Mouse (Mus musculus): Measurements from ENCODE around the gene Cfap73.

DNA sequence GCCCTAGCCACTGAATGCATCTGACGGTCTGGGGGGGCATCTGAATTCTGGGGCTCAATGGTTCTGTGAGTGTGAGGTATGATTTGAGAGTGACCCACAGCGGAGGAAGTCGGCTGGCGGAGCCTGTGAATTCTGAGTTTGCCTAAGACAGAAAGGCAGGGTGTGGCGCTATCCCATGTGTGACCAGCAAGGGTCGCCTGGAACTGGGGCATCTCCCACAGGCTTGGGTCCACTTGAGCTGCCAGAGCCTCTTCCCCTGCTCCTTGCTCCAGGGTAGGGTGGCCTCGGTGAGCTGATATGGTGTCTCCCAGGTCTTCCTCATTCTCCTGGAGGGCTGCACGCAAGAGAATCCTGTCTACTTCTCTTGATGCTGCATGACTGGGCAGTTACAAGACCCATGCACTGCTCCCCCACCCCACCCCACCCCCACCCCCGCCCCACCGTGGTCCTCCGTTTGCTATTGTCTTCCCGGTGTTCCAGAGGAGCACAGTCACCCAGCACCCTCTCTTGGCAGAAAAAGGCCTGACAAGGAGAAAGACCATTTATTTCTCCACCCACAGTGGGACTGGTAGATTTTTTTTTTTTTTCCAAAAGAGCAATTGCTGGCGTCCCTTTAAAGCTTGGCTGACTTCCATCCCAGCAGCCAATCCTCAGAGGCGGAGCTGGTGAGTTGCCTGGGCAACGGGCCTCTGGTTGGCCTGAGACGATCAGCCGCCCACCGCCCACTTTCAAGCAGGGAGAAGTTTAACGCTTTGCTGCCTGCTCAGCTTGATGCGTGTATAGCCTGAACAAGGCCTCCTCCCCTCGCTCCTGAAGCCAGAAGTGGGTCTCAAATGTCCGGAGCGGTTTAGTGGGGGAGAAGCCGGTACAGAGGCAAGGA, 45.9 kb upstream of the Cfap73 start:
- TF ChIP-seq POLR2AphosphoS2 (IDR thresholded peaks at IDR 0.05; ENCODE audit: low read depth, low read length) (no peak), EP300 (IDR thresholded peaks at IDR 0.05; ENCODE audit: low read length) (no peak)

All from CH12.LX (cell line).